In genomic region chr7:126274137-126274536, GRCm38 (mm10) we compare ENCODE assay signal across 10 mouse cellular contexts. TPM values are rescaled to one million over a fixed set of nuclear protein-coding genes. Genes with fewer than 3 reads are reported as not detected.
DNase-seq lines count a peak whose midpoint lies in the region; ATAC-seq lines count a peak whose summit lies in the region.
"Had no signal": no experiment of that assay in that cellular context is flagged by ENCODE, and none has a peak within 500 bp of the region (broad histone marks: within the 10 kb centered on the region; RNA-seq: fewer than 3 reads in every experiment).

No protein-coding gene starts in this region.

- 12% methylated on average over 3 of the region's 3 CpGs for WGBS in kidney, embryonic 16.5 days
- 8% methylated on average over 3 of the region's 3 CpGs for WGBS in embryonic facial prominence, embryonic 14.5 days
- WGBS in intestine, embryonic 16.5 days = 21% methylated on average over 3 of the region's 3 CpGs
- 9% methylated on average over 3 of the region's 3 CpGs for WGBS in neural tube, embryonic 12.5 days

- no peaks in the 10 kb centered on the region for H3K36me3 ChIP-seq in kidney, embryonic 16.5 days (ENCODE audit: insufficient read depth, low read length)
- H3K36me3 ChIP-seq in embryonic facial prominence, embryonic 14.5 days (ENCODE audit: control insufficient read depth, insufficient read depth, low read length) = peaks cover 17% of the 10 kb centered on the region; the same call in 1 of the 2 replicates
- no peaks in the 10 kb centered on the region for H3K36me3 ChIP-seq in intestine, embryonic 16.5 days (ENCODE audit: control insufficient read depth, insufficient read depth, low read length)
- H3K36me3 ChIP-seq in neural tube, embryonic 12.5 days = peaks cover 39% of the 10 kb centered on the region

- peak overlapping the region; percentile 94 for H3K9ac ChIP-seq in kidney, embryonic 16.5 days (replicated peaks; ENCODE audit: low read length)
- peak overlapping the region; percentile 93 for H3K9ac ChIP-seq in embryonic facial prominence, embryonic 14.5 days (ENCODE audit: low read depth, low read length)
- no peak overlapping the region for H3K9ac ChIP-seq in intestine, embryonic 16.5 days (ENCODE audit: low read depth, low read length)
- peak overlapping the region; percentile 100 for H3K9ac ChIP-seq in neural tube, embryonic 12.5 days

- no peaks in the 10 kb centered on the region for H3K9me3 ChIP-seq in kidney, embryonic 16.5 days (ENCODE audit: low read length)
- H3K9me3 ChIP-seq in embryonic facial prominence, embryonic 14.5 days (ENCODE audit: control insufficient read depth, low read length) = no peaks in the 10 kb centered on the region
- no peaks in the 10 kb centered on the region for H3K9me3 ChIP-seq in intestine, embryonic 16.5 days (ENCODE audit: control insufficient read depth, low read length)
- H3K9me3 ChIP-seq in neural tube, embryonic 12.5 days = no peaks in the 10 kb centered on the region

- no peak for DNase-seq in kidney, adult 8-10 months
- no peak for DNase-seq in embryonic facial prominence, embryonic 14.5 days (ENCODE audit: low spot score)
- DNase-seq in gastrocnemius, postnatal 4 days (ENCODE audit: low spot score in 2 of 2) = no peak
- DNase-seq in yolk sac, embryonic 10.5 days (ENCODE audit: low spot score) = no peak
- no peak for DNase-seq in thymus, postnatal 25 days
- DNase-seq: lung, adult 2 months had no signal

- peak overlapping the region; percentile 87 for H3K4me2 ChIP-seq in kidney, embryonic 16.5 days (replicated peaks; ENCODE audit: low read depth, low read length)
- H3K4me2 ChIP-seq in embryonic facial prominence, embryonic 14.5 days (ENCODE audit: low read depth, low read length) = peak overlapping the region; percentile 74
- peak overlapping the region; percentile 98 for H3K4me2 ChIP-seq in intestine, embryonic 16.5 days (ENCODE audit: low read depth, low read length)
- peak overlapping the region; percentile 94 for H3K4me2 ChIP-seq in neural tube, embryonic 12.5 days (replicated peaks)

- H3K27me3 ChIP-seq in kidney, embryonic 16.5 days (ENCODE audit: insufficient read depth, low read length) = no peaks in the 10 kb centered on the region
- H3K27me3 ChIP-seq in embryonic facial prominence, embryonic 14.5 days (replicated peaks; ENCODE audit: control insufficient read depth, insufficient read depth, low read length) = no peaks in the 10 kb centered on the region
- H3K27me3 ChIP-seq in intestine, embryonic 16.5 days (replicated peaks; ENCODE audit: control insufficient read depth, insufficient read depth, low read length) = no peaks in the 10 kb centered on the region
- no peaks in the 10 kb centered on the region for H3K27me3 ChIP-seq in neural tube, embryonic 12.5 days (replicated peaks)
- H3K27me3 ChIP-seq: Patski had no signal

- peaks cover 53% of the 10 kb centered on the region for H3K4me1 ChIP-seq in kidney, embryonic 16.5 days (ENCODE audit: insufficient read depth, low read length)
- H3K4me1 ChIP-seq in embryonic facial prominence, embryonic 14.5 days (ENCODE audit: control insufficient read depth, insufficient read depth, low read length) = peaks cover 25% of the 10 kb centered on the region
- H3K4me1 ChIP-seq in intestine, embryonic 16.5 days (ENCODE audit: control insufficient read depth, insufficient read depth, low read length) = peaks cover 17% of the 10 kb centered on the region
- peaks cover 57% of the 10 kb centered on the region for H3K4me1 ChIP-seq in neural tube, embryonic 12.5 days

- H3K27ac ChIP-seq in kidney, embryonic 16.5 days (ENCODE audit: low read length) = no peak overlapping the region
- H3K27ac ChIP-seq in embryonic facial prominence, embryonic 14.5 days (replicated peaks; ENCODE audit: low read depth, low read length) = no peak overlapping the region
- no peak overlapping the region for H3K27ac ChIP-seq in intestine, embryonic 16.5 days (ENCODE audit: low read length)
- H3K27ac ChIP-seq in neural tube, embryonic 12.5 days = no peak overlapping the region

- peak overlapping the region; percentile 88 for H3K4me3 ChIP-seq in kidney, embryonic 16.5 days (ENCODE audit: low read length)
- H3K4me3 ChIP-seq in embryonic facial prominence, embryonic 14.5 days (ENCODE audit: low read depth, low read length) = peak overlapping the region; percentile 75
- H3K4me3 ChIP-seq in intestine, embryonic 16.5 days (ENCODE audit: low read length) = peak overlapping the region; percentile 87; the same call in 1 of the 2 replicates
- H3K4me3 ChIP-seq in neural tube, embryonic 12.5 days = peak overlapping the region; percentile 99

- no peak for ATAC-seq in kidney, embryonic 16.5 days (ENCODE audit: low FRiP score, low TSS enrichment)
- no peak for ATAC-seq in embryonic facial prominence, embryonic 14.5 days (ENCODE audit: low read depth)
- no peak for ATAC-seq in intestine, embryonic 16.5 days
- ATAC-seq in neural tube, embryonic 12.5 days (ENCODE audit: low FRiP score, low read depth) = no peak
- ATAC-seq: Patski had no signal

RNA-seq across cellular contexts. Expression of gene Sbk1, which starts 1.7 kb away (rescaled TPM):
- 25.9 and 29.7 TPM in 2 replicates for polyA plus RNA-seq in kidney, embryonic 16.5 days (2015; fragmentation: Nextera tagmentation; extraction: Ambion mirVana)
- polyA plus RNA-seq in embryonic facial prominence, embryonic 14.5 days (2014; fragmentation: Nextera tagmentation; extraction: Ambion mirVana) = 36.3 and 46.6 TPM in 2 replicates
- polyA plus RNA-seq in intestine, embryonic 16.5 days (2015; fragmentation: Nextera tagmentation; extraction: Ambion mirVana) = 7.1 and 8.9 TPM in 2 replicates
- polyA plus RNA-seq in neural tube, embryonic 12.5 days (2016; fragmentation: Nextera tagmentation; extraction: Ambion mirVana) = 322 and 342 TPM in 2 replicates
- total RNA-seq in gastrocnemius, postnatal 4 days (2021) = 10 to 100 TPM; 38.4 to 43.0 TPM
